Mouse (Mus musculus) adrenal gland, postnatal 0 days (tissue): ENCODE results near the gene Bard1. TPM values are rescaled to one million over a fixed set of nuclear protein-coding genes. Genes with fewer than 3 reads are reported as not detected.

Experiments used
- polyA plus RNA-seq: library from polyadenylated mRNA; unstranded; fragments of >200 nt; fragmentation: Nextera tagmentation; extraction: Ambion mirVana; gene quantifications from 2 replicates; pipeline ENCODE4 v1.2.1, GENCODE M21; 2015

Gene Bard1
- polyA plus RNA-seq = 0.30 and 0.55 TPM in 2 replicates

DNA sequence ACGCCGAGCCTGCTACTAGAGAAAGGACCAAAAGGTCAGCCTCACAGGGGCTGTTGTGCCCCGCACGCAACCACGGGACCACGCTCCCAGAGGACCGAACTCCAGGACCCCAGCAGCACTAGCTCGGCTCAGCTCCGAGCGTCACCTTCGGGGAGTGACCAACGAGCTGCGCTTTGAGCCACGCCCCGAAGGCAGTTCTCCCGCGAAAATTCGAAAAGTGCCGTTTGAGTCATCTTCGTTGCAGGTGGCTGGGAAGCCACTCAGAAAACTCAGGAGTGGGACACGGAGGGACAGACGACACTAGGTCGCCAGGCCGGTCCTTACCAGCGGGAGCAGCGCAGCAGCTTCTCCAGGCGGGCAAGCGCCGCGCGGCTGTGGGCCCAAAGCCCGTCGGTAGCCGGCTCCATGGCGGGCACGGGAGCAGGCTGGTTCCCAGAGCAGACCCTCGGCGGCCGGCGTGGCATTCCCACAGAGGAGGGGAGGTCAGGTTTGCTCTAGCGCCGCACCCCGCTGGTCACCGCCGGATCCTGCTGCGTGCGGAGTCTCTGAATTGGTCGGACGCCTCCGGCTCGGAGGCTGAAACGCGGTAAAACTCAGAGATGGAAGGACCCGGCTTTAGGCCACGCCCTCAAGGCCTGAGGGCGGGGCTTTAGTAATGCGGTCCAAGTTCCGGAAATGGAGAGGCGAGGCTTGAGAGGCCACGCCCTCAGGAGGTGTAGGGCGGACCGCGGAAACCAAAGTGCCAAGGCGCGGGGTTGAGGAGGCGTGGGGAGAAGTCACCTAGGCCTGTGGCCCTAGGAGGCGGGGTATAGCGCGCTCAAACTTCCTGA is at the start of gene Bard1:
Gene Bard1 (minus strand): TSS at position 803 of the 830 bp plus-strand sequence.

